Mouse (Mus musculus) small intestine, adult 2 months (tissue): ENCODE measurements around the gene Nav2. TPM values are rescaled to one million over a fixed set of nuclear protein-coding genes. Genes with fewer than 3 reads are reported as not detected.
A peak's percentile ranks its signal among the peaks of the same experiment; 100 is the strongest.

ENCODE experiments used
- H3K27ac ChIP-seq: fragments of 200-500 bp; 2 replicates; pipeline ENCODE4 v1.5.1; 2012; ENCODE audit warnings: low read depth, low read length, control low read depth, inconsistent platforms; ENCODE audit not compliant: insufficient read depth
- H3K27me3 ChIP-seq: fragments of 200-500 bp; 2 replicates; pipeline ENCODE4 v1.6.1; 2012; ENCODE audit warnings: mild to moderate bottlenecking, moderate library complexity, low read length, inconsistent platforms; ENCODE audit not compliant: control insufficient read depth, insufficient read depth
- H3K36me3 ChIP-seq: fragments of 200-500 bp; 2 replicates; pipeline ENCODE4 v1.6.1; 2012; ENCODE audit warnings: mild to moderate bottlenecking, low read length, control low read depth, inconsistent platforms; ENCODE audit not compliant: control insufficient read depth, insufficient read depth
- H3K4me1 ChIP-seq: fragments of 200-500 bp; 2 replicates; pipeline ENCODE4 v1.6.1; 2012; ENCODE audit warnings: low read length, inconsistent platforms, mixed read lengths; ENCODE audit not compliant: control insufficient read depth, insufficient read depth, insufficient read length
- H3K4me3 ChIP-seq: fragments of 200-500 bp; 2 replicates; pipeline ENCODE4 v1.5.1; 2012; ENCODE audit warnings: low read depth, mild to moderate bottlenecking, control low read depth, inconsistent platforms, low read length, moderate library complexity
- CTCF ChIP-seq: fragments of 200-500 bp; IDR thresholded peaks from 2 replicates; pipeline ENCODE4 v1.5.1; 2012; ENCODE audit warnings: low read depth, mild to moderate bottlenecking, control low read depth, inconsistent platforms, low read length, moderate library complexity, mixed read lengths; ENCODE audit not compliant: insufficient replicate concordance, insufficient read length; ENCODE audit errors: extremely low read depth
- POLR2A ChIP-seq: fragments of 200-500 bp; IDR thresholded peaks from 2 replicates; pipeline ENCODE4 v1.6.1; 2012; ENCODE audit warnings: low read depth, mild to moderate bottlenecking, control low read depth, inconsistent platforms, low read length, moderate library complexity
- WGBS: fragments of 180-500 bp; shearing (Covaris S2); methylation state at CpG from one replicate; pipeline ENCODE4 v1.1.7; 2018; 5-methylcytosine and 5-hydroxymethylcytosine counted together
- polyA plus RNA-seq: library from polyadenylated mRNA; depleted of rRNA; stranded (reverse); fragments of >200 nt; gene quantifications from 2 replicates; pipeline ENCODE4 v1.2.3, GENCODE M21; 2012

The Nav2 gene
- polyA plus RNA-seq, 1 experiment, result 8.5 TPM

GRCm38 (mm10) chr7:49392180-49392579 is 483.7 kb downstream of the Nav2 start:
- Histone ChIP-seq H3K4me3 (no peak overlapping the region), H3K4me1 (no peaks in the 10 kb centered on the region; the same call in 1 of the 2 replicates), H3K27ac (no peak overlapping the region), H3K36me3 (no peaks in the 10 kb centered on the region), H3K27me3 (no peaks in the 10 kb centered on the region)
- TF ChIP-seq CTCF (no peak), POLR2A (no peak)
- 81% methylated on average over 3 of the region's 3 CpGs for WGBS

DNA sequence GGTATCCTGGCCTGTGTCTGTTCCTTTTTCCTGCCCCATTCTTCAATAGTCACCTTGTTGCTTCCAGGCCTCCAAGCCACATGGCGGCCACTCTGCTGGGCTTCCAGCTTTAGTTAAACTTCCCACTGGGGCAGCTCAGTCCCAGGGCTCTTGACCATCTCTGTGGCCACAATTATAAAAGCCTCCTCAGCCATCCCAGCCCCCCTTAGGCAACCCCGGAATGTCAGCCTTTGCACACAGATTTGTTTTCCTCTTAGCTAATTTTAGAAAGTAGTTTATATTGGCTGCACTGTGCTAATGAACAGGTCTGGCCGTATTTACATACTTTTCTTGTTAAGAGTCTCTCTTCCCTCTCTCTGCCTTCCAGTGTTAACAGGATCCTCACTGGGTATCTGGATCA is 484.3 kb downstream of the Nav2 start:
- WGBS, result 63% methylated on average over 3 of the region's 3 CpGs
- H3K27ac ChIP-seq, result no peak overlapping the region
- TF ChIP-seq CTCF, result no peak
- no peaks in the 10 kb centered on the region for H3K27me3 ChIP-seq
- peaks cover 6% of the 10 kb centered on the region; the same call in 1 of the 2 replicates for H3K4me1 ChIP-seq
- H3K4me3 ChIP-seq, result no peak overlapping the region
- no peaks in the 10 kb centered on the region for H3K36me3 ChIP-seq

GRCm38 (mm10) chr7:49393857-49394256 is 485.3 kb downstream of the Nav2 start:
- Histone ChIP-seq H3K27me3 (no peaks in the 10 kb centered on the region), H3K4me3 (no peak overlapping the region), H3K4me1 (peaks cover 15% of the 10 kb centered on the region; the same call in 1 of the 2 replicates), H3K36me3 (no peaks in the 10 kb centered on the region), H3K27ac (no peak overlapping the region)
- no peak for TF ChIP-seq CTCF
- no peak for TF ChIP-seq POLR2A
- WGBS, result 85% methylated on average over 7 of the region's 7 CpGs

DNA sequence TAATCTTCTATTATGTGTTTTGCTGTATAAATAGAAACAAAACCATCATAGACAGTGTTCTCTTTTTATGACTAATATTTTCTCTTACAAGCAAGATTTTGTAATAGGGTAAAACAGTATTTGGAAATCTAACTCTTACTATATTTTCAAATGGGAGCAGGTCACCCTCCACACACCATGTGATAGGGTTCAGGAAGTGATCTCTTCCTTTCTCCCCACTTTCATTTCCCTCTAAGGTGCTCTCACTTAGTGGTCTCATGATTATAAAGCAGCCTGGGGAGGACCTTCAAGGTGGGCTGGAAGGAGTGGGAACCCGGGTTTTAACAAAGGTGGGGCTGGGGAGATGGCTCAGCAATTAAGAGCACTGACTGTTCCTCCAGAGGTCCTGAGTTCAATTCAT is 487.7 kb downstream of the Nav2 start:
- no peak overlapping the region; the same call in 1 of the 2 replicates for H3K27ac ChIP-seq
- H3K36me3 ChIP-seq, result no peaks in the 10 kb centered on the region
- 58% methylated on average over 1 of the region's 1 CpGs for WGBS
- peaks cover 26% of the 10 kb centered on the region; the same call in 1 of the 2 replicates for H3K4me1 ChIP-seq
- no peaks in the 10 kb centered on the region for H3K27me3 ChIP-seq
- no peak overlapping the region for H3K4me3 ChIP-seq
- no peak for TF ChIP-seq POLR2A
- no peak for TF ChIP-seq CTCF

DNA sequence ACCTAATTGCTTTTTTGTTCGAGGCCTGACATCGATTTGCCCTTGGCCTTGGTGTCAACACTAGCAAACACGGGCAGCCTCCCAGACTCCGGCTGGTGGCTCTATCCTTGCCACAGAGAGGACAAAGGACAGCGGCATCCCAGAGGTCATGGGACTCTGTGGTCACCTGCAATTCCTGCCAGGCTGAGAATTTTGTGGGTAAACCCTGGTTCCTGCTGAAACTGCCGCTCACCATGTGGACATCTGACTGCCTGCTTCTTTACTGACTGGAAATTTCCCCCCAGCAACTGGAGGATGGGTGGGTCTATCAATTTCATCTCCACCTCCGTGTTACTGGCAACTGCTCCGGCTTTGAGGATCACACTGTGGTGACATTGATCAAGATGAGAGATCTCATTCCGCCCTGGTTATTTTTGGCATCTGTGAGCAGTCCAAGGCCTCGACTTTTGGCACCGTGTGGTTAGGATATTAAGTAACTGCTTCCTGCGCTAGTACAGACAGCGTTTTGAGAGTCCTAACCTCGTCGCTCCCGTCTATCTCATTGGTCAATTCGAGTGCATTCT is 489.0 kb downstream of the Nav2 start:
- H3K4me1 ChIP-seq, result peaks cover 27% of the 10 kb centered on the region; the same call in 1 of the 2 replicates
- H3K27ac ChIP-seq, result peak overlapping the region; percentile 62
- WGBS, result 25% methylated on average over 17 of the region's 17 CpGs
- H3K27me3 ChIP-seq, result no peaks in the 10 kb centered on the region
- TF ChIP-seq CTCF (peak; percentile 23; the same call in 1 of the 2 replicates), POLR2A (no peak)
- no peak overlapping the region for H3K4me3 ChIP-seq
- H3K36me3 ChIP-seq, result no peaks in the 10 kb centered on the region

DNA sequence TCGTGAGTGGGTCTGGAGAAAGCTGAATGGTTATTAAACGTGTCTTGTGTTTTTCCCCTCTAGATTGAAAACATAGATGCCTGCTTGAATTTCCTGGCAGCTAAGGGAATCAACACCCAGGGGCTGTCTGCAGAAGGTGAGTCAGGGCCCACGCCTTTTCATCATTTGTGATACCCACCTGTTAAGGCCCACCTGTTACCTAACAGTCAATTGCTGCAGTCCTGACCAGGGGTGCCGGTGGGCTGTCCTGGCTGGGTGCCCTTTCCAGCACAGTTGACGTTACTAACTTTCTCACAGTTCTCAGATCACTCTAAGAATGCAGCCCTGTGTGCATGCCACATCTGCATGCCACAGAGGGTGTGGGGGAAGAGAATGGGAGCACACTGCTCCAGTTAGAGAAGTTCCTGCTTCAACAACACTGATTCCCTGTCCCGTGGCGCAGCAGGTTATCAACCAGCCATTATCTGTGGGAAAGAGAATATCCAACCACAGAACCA is 489.6 kb downstream of the Nav2 start:
- 36% methylated on average over 7 of the region's 7 CpGs for WGBS
- Histone ChIP-seq H3K27ac (peak overlapping the region; percentile 62), H3K36me3 (no peaks in the 10 kb centered on the region), H3K4me1 (peaks cover 27% of the 10 kb centered on the region; the same call in 1 of the 2 replicates), H3K27me3 (no peaks in the 10 kb centered on the region), H3K4me3 (no peak overlapping the region)
- no peak for TF ChIP-seq POLR2A
- TF ChIP-seq CTCF, result no peak

DNA sequence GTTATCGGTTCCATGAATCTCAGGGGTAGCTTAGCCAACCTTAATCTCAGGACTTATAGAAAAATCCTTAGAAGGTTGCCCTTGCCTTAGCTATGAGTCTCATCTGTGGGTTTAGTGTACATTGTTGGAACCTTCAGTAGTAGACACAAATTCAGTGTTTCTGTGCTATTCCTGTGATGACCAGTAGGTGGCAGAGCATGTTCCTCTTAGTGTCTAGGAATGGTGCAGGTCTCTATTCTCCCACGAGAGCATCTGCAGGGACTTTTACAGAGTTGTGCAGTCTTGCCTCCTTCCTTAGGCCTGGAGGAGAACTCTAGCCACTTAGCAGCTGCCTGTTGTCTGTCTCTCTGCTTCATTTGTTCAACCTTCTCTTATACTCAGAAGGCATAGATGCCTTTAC is 490.8 kb downstream of the Nav2 start:
- peak overlapping the region; percentile 23; the same call in 1 of the 2 replicates for H3K27ac ChIP-seq

More for the DNA sequence above, 490.8 kb downstream of the Nav2 start:
- WGBS, result 34% methylated on average over 2 of the region's 2 CpGs
- Histone ChIP-seq H3K4me1 (peaks cover 27% of the 10 kb centered on the region; the same call in 1 of the 2 replicates), H3K27me3 (no peaks in the 10 kb centered on the region), H3K36me3 (no peaks in the 10 kb centered on the region), H3K4me3 (no peak overlapping the region)
- TF ChIP-seq POLR2A (no peak), CTCF (peak; percentile 44; the same call in 1 of the 2 replicates)
